Mouse (Mus musculus) kidney, embryonic 16.5 days (tissue): ENCODE measurements around the gene Nup107. TPM values are rescaled to one million over a fixed set of nuclear protein-coding genes. Genes with fewer than 3 reads are reported as not detected.
A peak's percentile ranks its signal among the peaks of the same experiment; 100 is the strongest.

Experiments
- ATAC-seq: fragments of 200-750 bp; cut with Nextera tagmentation; 2 replicates; pipeline ENCODE4 v1.8.0; 2017; ENCODE audit warnings: moderate TSS enrichment; ENCODE audit not compliant: low FRiP score, low TSS enrichment
- H3K27ac ChIP-seq: fragments of 300-500 bp; sonication (generic); 2 replicates; pipeline ENCODE4 v1.5.1; 2014; ENCODE audit warnings: low read length
- H3K27me3 ChIP-seq: fragments of 300-500 bp; sonication (generic); 2 replicates; pipeline ENCODE4 v1.6.1; 2014; ENCODE audit warnings: low read length, control low read depth, mixed read lengths; ENCODE audit not compliant: insufficient read depth
- H3K36me3 ChIP-seq: fragments of 300-500 bp; sonication (generic); 2 replicates; pipeline ENCODE4 v1.6.1; 2014; ENCODE audit warnings: low read length, control low read depth, mixed read lengths; ENCODE audit not compliant: insufficient read depth
- H3K4me1 ChIP-seq: fragments of 300-500 bp; sonication (generic); 2 replicates; pipeline ENCODE4 v1.6.1; 2014; ENCODE audit warnings: low read length, control low read depth, mixed read lengths; ENCODE audit not compliant: insufficient read depth
- H3K4me2 ChIP-seq: fragments of 300-500 bp; sonication (generic); replicated peaks from 2 replicates; pipeline ENCODE4 v1.6.1; 2014; ENCODE audit warnings: low read depth, low read length
- H3K4me3 ChIP-seq: fragments of 300-500 bp; sonication (generic); 2 replicates; pipeline ENCODE4 v1.5.1; 2014; ENCODE audit warnings: mild to moderate bottlenecking, low read length
- H3K9ac ChIP-seq: fragments of 300-500 bp; sonication (generic); replicated peaks from 2 replicates; pipeline ENCODE4 v1.6.1; 2014; ENCODE audit warnings: low read length
- H3K9me3 ChIP-seq: fragments of 300-500 bp; sonication (generic); 2 replicates; pipeline ENCODE4 v1.6.1; 2016; ENCODE audit warnings: low read length, control low read depth
- WGBS: fragments of 180-500 bp; shearing (Covaris S2); extraction: QIAGEN DNeasy Blood & Tissue Kit; methylation state at CpG from one replicate; pipeline ENCODE4 v1.1.7; 2014; 5-methylcytosine and 5-hydroxymethylcytosine counted together
- polyA plus RNA-seq: library from polyadenylated mRNA; unstranded; fragments of >200 nt; fragmentation: Nextera tagmentation; extraction: Ambion mirVana; gene quantifications from 2 replicates; pipeline ENCODE4 v1.2.1, GENCODE M21; 2015

Nup107 gene
- polyA plus RNA-seq, result 64.8 and 69.0 TPM in 2 replicates

DNA sequence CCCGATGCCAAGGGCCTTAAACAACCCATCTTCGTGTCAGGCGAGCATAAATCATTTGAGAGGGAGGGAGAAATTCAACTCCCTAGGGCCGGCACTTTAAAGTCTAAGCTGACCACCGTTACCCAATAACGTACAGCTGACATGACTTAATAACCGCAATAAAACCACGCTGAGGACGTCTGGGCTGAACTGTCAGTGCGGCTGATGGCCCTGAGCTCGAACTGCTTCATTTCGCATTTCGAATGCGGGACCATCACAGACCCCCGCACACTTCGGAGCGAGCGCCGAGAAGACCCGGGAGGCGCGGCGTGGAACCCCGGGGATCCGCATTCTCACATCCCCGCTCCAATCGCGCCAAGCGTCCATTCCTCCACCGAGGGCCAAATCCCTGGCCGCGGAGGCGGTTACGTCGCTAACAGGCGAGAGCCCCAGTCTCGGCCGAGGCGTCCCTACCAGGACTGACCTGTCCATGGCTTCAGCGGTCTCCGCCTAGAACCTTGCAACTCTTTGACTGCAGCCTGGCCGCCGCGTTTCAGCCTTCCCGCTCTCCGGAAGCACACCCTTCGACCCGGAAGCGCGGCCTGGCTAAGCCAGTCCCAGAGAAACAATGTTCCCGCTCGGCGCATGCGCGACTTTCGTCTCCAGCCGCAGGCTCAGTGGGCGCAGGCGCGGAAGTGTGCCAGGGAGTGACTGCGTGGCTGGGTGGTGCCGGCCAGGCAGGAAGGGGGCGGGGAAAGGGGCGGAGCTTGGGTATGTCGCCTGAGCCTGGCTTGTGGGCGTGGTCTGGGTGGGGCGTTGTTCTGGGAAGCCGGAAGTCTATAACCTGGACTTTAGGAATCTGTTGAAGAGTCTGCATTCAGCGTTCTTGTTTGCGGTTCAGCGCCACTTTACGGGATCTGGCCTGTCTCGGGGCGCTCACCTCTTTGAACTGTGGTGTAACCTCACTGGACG, at the start of gene Nup107:
TSS of gene Nup107 (minus strand) at position 565 of the 951 bp plus-strand sequence.
- under 1% methylated on average over 75 of the region's 75 CpGs for WGBS
- H3K36me3 ChIP-seq, result peaks cover 4% of the 10 kb centered on the region; the same call in 1 of the 2 replicates

DNA sequence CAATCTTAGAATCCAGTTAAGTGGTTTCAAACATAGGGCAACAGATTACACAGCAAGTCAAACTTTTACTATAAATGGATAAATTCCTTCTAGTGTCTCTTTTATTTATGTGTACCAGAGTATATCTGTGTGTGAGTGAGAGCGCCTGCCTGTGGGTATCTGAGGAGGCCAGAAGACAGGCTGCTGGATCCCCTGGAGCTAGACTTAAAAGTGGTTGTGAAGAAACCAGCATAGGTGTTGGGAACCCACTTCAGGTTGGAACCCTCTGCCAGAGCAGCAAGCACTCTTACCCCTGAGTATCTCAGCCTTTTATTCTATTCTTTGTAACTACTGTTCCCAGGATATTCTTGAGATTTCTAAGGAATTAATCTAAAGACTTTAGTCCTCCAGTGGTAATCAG, 49.3 kb upstream of the Nup107 start:
- Histone ChIP-seq H3K4me3 (no peak overlapping the region), H3K4me2 (no peak overlapping the region), H3K4me1 (peaks cover 16% of the 10 kb centered on the region), H3K9me3 (no peaks in the 10 kb centered on the region), H3K9ac (no peak overlapping the region), H3K27ac (no peak overlapping the region), H3K36me3 (no peaks in the 10 kb centered on the region), H3K27me3 (no peaks in the 10 kb centered on the region)
- ATAC-seq, result no peak
- 75% methylated on average over 1 of the region's 1 CpGs for WGBS

More for the DNA sequence above, at the start of gene Nup107:
- H3K27ac ChIP-seq, result peak within 1 kb of the TSS; percentile 88
- H3K4me2 ChIP-seq, result peak within 1 kb of the TSS; percentile 88
- H3K9me3 ChIP-seq, result peaks cover 5% of the 10 kb centered on the region; the same call in 1 of the 2 replicates
- peaks cover 22% of the 10 kb centered on the region for H3K4me1 ChIP-seq
- no peaks in the 10 kb centered on the region for H3K27me3 ChIP-seq
- H3K4me3 ChIP-seq, result peak within 1 kb of the TSS; percentile 95
- ATAC-seq, result peak; percentile 98
- H3K9ac ChIP-seq, result peak within 1 kb of the TSS; percentile 89

DNA sequence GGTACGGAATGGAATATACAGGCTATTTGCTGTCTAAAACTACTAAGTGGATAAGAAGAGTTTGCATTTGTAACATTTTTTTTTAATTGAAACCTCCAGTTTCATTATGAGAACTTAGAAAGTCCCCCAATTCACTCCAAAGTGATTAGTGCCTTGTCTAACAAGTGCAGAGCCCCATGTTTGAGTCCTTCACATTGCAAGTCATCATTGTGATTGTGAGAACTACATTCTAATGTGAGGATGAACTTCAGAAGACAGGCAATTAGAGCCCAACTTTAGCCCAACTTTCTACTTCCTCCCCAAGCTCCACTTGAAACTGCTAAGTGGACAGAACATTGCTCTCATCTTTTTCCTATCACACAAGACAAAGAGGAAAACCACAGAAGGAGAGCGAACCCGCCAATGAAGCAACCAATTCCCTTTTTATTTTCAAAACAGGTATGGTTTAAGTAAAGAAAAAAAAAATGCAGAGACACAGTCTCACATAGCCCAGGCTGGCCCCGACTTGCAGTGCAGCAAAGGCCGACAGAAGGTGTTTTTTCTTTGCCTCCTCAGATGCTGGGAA, 48.0 kb upstream of the Nup107 start:
- H3K4me2 ChIP-seq, result no peak overlapping the region
- ATAC-seq, result no peak

DNA sequence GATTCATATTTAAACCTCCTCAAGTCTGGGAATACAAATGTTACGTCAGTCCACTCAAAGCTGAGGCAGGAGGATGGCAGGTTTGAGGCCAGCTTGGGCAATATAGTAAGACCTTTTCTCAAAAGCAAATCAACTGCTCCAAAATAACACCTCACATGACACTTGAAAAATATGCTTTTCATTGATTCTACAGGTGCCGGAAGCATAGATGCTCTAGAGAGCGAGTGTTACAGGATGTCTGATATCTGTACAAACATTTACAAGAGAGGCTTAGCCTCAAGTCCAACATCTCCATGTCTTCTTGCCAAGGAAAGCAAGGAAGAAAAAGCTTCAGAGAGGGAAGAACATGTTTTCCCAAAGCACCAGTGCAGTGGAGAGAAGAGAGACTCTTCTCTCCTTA, 47.2 kb upstream of the Nup107 start:
- no peaks in the 10 kb centered on the region for H3K36me3 ChIP-seq
- H3K27me3 ChIP-seq, result no peaks in the 10 kb centered on the region
- peaks cover 18% of the 10 kb centered on the region for H3K4me1 ChIP-seq
- no peaks in the 10 kb centered on the region for H3K9me3 ChIP-seq
- H3K27ac ChIP-seq, result no peak overlapping the region
- H3K9ac ChIP-seq, result no peak overlapping the region
- H3K4me2 ChIP-seq, result no peak overlapping the region
- 83% methylated on average over 3 of the region's 3 CpGs for WGBS
- no peak overlapping the region for H3K4me3 ChIP-seq
- ATAC-seq, result no peak

More for the DNA sequence above, 48.0 kb upstream of the Nup107 start:
- WGBS, result 87% methylated on average over 5 of the region's 5 CpGs
- Histone ChIP-seq H3K36me3 (no peaks in the 10 kb centered on the region), H3K9me3 (no peaks in the 10 kb centered on the region), H3K4me1 (peaks cover 15% of the 10 kb centered on the region), H3K9ac (no peak overlapping the region), H3K27me3 (no peaks in the 10 kb centered on the region), H3K27ac (no peak overlapping the region), H3K4me3 (no peak overlapping the region)

DNA sequence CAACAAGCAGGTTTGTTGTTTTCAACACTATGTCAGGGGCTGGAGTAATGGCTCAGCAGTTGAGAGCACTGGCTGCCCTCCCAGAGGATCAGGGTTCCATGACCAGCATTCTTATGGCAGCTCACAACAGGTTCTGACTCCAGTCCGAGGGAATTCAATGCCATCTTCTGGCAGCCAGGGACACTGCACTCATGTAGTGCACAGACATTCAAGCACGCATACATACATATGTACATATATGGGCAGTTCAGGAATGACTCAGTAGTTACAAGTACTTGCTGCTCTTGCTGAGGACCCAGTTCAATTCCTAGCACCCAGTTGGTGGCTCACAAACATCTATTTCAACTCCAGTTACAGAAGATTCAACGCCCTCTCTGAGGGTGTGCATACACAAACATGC, 46.4 kb upstream of the Nup107 start:
- H3K27me3 ChIP-seq, result no peaks in the 10 kb centered on the region
- H3K4me3 ChIP-seq, result no peak overlapping the region
- H3K4me1 ChIP-seq, result peaks cover 14% of the 10 kb centered on the region
- H3K36me3 ChIP-seq, result no peaks in the 10 kb centered on the region
- no peak overlapping the region for H3K9ac ChIP-seq
- ATAC-seq, result no peak
- H3K9me3 ChIP-seq, result no peaks in the 10 kb centered on the region
- no peak overlapping the region for H3K4me2 ChIP-seq
- WGBS, result 86% methylated on average over 3 of the region's 3 CpGs
- no peak overlapping the region for H3K27ac ChIP-seq

DNA sequence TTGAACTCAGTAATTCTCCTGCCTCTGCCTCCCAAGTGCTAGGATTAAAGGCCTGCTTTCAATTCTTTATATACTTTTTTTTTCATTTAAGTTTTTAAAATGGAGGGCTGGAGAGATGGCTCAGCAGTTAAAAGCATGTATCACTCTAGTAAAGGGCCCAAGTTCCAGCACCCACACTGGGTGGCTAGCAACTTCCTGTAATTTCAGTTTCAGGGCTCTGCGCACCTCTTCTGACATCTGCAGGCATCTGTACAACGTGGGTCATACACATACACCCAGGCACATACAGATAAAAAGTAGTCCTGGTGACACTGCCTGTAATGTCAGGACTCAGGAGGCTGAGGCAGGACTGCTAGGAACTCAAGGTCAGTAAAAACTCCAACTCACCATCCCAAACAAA, 43.8 kb upstream of the Nup107 start:
- ATAC-seq, result no peak
- no peaks in the 10 kb centered on the region for H3K36me3 ChIP-seq
- 80% methylated on average over 2 of the region's 2 CpGs for WGBS
- no peak overlapping the region for H3K27ac ChIP-seq
- no peak overlapping the region for H3K9ac ChIP-seq
- H3K4me3 ChIP-seq, result no peak overlapping the region
- peaks cover 8% of the 10 kb centered on the region for H3K4me1 ChIP-seq
- H3K4me2 ChIP-seq, result no peak overlapping the region
- H3K9me3 ChIP-seq, result no peaks in the 10 kb centered on the region
- H3K27me3 ChIP-seq, result no peaks in the 10 kb centered on the region

DNA sequence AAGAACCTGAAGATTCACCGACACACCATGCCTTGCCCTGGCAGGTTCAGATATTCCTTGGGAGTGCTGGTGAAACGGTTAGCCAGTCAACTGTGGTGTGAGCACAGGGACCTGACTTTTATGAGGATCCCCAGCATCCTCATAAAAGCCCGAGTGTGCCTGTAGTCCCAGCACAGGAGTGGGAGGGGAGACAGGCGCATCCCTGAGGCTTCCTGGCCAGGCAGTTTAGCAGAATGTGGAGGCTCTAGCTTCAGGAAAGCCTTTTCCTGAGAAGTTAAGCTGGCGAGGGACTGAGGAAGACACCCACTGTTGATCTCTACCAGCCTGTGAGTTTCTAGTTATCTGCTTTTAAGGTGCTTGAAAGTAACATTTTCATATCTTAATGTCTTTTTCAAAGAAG, 42.9 kb upstream of the Nup107 start:
- Histone ChIP-seq H3K9me3 (no peaks in the 10 kb centered on the region), H3K4me3 (no peak overlapping the region), H3K36me3 (no peaks in the 10 kb centered on the region), H3K4me1 (peaks cover 8% of the 10 kb centered on the region), H3K4me2 (no peak overlapping the region), H3K27me3 (no peaks in the 10 kb centered on the region), H3K27ac (no peak overlapping the region), H3K9ac (no peak overlapping the region)
- 27% methylated on average over 5 of the region's 5 CpGs for WGBS
- ATAC-seq, result no peak

DNA sequence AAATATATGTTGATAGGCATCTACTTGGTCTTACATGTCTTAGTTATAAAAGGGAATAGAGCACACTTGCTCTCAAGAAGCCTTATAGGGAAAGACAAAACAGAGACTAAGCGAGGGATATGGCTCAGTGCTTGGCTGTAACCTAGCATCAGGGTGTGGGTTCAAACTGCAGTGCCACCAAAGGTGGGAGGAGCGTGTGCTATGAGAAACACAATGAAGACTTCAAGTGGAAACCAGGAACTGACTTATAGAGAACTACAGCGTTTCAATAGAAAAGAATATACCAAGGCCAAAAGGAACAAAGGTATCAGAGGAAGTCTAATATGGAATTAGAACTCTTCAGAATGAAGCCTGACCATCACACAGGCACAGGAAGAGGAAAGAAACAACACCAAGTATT, 38.3 kb upstream of the Nup107 start:
- ATAC-seq, result no peak
- peaks cover 24% of the 10 kb centered on the region for H3K4me1 ChIP-seq
- H3K36me3 ChIP-seq, result no peaks in the 10 kb centered on the region
- H3K9me3 ChIP-seq, result no peaks in the 10 kb centered on the region
- no peak overlapping the region for H3K4me2 ChIP-seq
- 89% methylated on average over 3 of the region's 3 CpGs for WGBS
- H3K9ac ChIP-seq, result no peak overlapping the region
- H3K27me3 ChIP-seq, result no peaks in the 10 kb centered on the region
- H3K27ac ChIP-seq, result no peak overlapping the region
- H3K4me3 ChIP-seq, result no peak overlapping the region

DNA sequence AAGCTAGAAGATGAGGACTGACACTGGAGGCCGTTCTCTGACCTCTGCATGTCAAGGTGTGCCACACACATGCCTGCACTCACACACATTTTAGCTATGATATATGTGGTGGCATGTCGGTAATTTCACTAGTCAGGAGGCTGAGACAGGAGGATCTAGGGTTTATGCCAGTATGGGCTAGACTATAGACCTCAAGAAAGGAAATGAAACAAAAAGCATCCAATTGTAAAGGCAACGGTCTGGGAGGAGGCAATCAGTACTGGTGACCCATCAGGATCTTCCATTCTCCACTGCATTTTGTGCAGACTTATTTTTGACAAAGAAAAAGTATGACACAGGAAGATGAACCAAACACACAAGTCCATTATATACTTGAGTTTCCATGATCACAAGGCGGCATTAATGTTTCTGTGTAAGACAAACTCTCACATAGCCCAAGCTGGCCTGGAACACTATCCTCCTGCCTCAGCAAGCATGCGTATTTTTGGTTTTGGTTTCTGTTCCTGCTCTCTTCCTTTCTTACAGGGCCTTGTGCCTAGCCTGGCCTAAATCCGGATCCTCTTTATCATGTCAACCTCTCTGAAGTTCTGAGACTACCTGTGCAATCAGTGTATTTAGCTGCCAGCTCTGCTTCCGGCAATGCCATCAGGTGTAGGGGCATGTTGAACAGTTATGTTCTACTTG, 37.1 kb upstream of the Nup107 start:
- ATAC-seq, result no peak
- no peak overlapping the region for H3K9ac ChIP-seq
- 92% methylated on average over 7 of the region's 7 CpGs for WGBS

More for the DNA sequence above, 37.1 kb upstream of the Nup107 start:
- H3K4me1 ChIP-seq, result peaks cover 27% of the 10 kb centered on the region
- no peak overlapping the region for H3K4me3 ChIP-seq
- no peaks in the 10 kb centered on the region for H3K9me3 ChIP-seq
- H3K4me2 ChIP-seq, result no peak overlapping the region
- no peaks in the 10 kb centered on the region for H3K27me3 ChIP-seq
- H3K36me3 ChIP-seq, result no peaks in the 10 kb centered on the region
- no peak overlapping the region for H3K27ac ChIP-seq
